Mouse (Mus musculus): ENCODE results near the gene Ffar4. TPM values are rescaled to one million over a fixed set of nuclear protein-coding genes. Genes with fewer than 3 reads are reported as not detected.

The Ffar4 gene
- polyA plus RNA-seq, 1 experiment from 2014 or later, result 3.3 TPM

GRCm38 (mm10) chr19:38077851-38078540, 18.9 kb upstream of the Ffar4 start:
- no peak for TF ChIP-seq CTCF (IDR thresholded peaks at IDR 0.05; ENCODE audit: low read depth)
- Histone ChIP-seq H3K36me3 (ENCODE audit: insufficient read depth) (peaks cover 18% of the 10 kb centered on the region), H3K4me1 (ENCODE audit: insufficient read depth) (no peaks in the 10 kb centered on the region), H3K4me3 (ENCODE audit: low read depth, low read length) (no peak overlapping the region), H3K27ac (ENCODE audit: low read depth) (no peak overlapping the region), H3K4me2 (no peak overlapping the region), H3K9me3 (ENCODE audit: low read depth, low read length) (no peaks in the 10 kb centered on the region), H3K27me3 (ENCODE audit: insufficient read depth, low read length) (no peaks in the 10 kb centered on the region), H3K9ac (no peak overlapping the region)
- ATAC-seq (ENCODE audit: insufficient read depth) (no peak), DNase-seq (no peak)
- whole genome bisulfite sequencing, result 61% methylated on average over 3 of the region's 3 CpGs

DNA sequence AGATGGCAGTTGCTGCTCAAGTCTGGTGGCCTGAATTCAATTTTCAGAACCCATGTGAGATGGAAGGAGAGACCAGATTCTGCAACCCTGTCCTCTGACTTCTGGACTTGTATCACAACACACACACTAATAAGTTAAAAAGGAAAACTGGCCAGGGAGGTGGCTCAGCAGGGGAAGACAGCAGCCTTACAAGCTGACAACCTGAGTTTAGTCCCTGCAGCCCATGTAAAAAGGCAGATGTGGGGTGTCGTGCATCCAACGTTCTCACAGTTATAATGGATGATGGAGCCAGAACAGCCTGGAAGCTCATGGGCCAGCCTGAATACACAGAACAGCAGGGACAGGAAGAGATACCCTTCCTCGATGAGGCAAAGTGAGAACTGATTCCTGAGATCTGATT, 15.5 kb upstream of the Ffar4 start:
- Histone ChIP-seq H3K9me3 (ENCODE audit: low read depth, low read length) (no peaks in the 10 kb centered on the region), H3K36me3 (ENCODE audit: insufficient read depth) (no peaks in the 10 kb centered on the region), H3K27ac (ENCODE audit: low read depth) (no peak overlapping the region), H3K4me2 (no peak overlapping the region), H3K27me3 (ENCODE audit: insufficient read depth, low read length) (no peaks in the 10 kb centered on the region), H3K4me1 (ENCODE audit: insufficient read depth) (no peaks in the 10 kb centered on the region), H3K9ac (no peak overlapping the region), H3K4me3 (ENCODE audit: low read depth, low read length) (no peak overlapping the region)
- TF ChIP-seq CTCF (IDR thresholded peaks at IDR 0.05; ENCODE audit: low read depth), result no peak
- 65% methylated on average over 3 of the region's 3 CpGs for WGBS
- ATAC-seq (ENCODE audit: insufficient read depth), result no peak
- DNase-seq, result no peak

- Histone ChIP-seq H3K4me3 (ENCODE audit: low read depth, low read length) (no peak overlapping the region), H3K27ac (ENCODE audit: low read depth) (no peak overlapping the region), H3K27me3 (ENCODE audit: insufficient read depth, low read length) (no peaks in the 10 kb centered on the region), H3K4me1 (ENCODE audit: insufficient read depth) (0 out of 2 replicates have a peak, but pooled peaks cover 3% of the 10 kb centered on the region), H3K36me3 (ENCODE audit: insufficient read depth) (no peaks in the 10 kb centered on the region), H3K9me3 (ENCODE audit: low read depth, low read length) (no peaks in the 10 kb centered on the region), H3K9ac (no peak overlapping the region), H3K4me2 (no peak overlapping the region)
- TF ChIP-seq CTCF (IDR thresholded peaks at IDR 0.05; ENCODE audit: low read depth), result no peak
- 39% methylated on average over 5 of the region's 5 CpGs for WGBS
- peak; percentile 6 for DNase-seq
- no peak for ATAC-seq (ENCODE audit: insufficient read depth)
Observed at GRCm38 (mm10) chr19:38082931-38083525, 13.8 kb upstream of the Ffar4 start.

GRCm38 (mm10) chr19:38085841-38086240, 11.0 kb upstream of the Ffar4 start:
- H3K36me3 ChIP-seq (ENCODE audit: insufficient read depth), result no peaks in the 10 kb centered on the region
- 0 out of 2 replicates have a peak, but pooled peaks cover 3% of the 10 kb centered on the region for H3K4me1 ChIP-seq (ENCODE audit: insufficient read depth)
- no peak overlapping the region for H3K27ac ChIP-seq (ENCODE audit: low read depth)
- H3K4me3 ChIP-seq (ENCODE audit: low read depth, low read length), result no peak overlapping the region
- no peak overlapping the region for H3K4me2 ChIP-seq
- H3K27me3 ChIP-seq (ENCODE audit: insufficient read depth, low read length), result no peaks in the 10 kb centered on the region
- no peaks in the 10 kb centered on the region for H3K9me3 ChIP-seq (ENCODE audit: low read depth, low read length)
- H3K9ac ChIP-seq, result no peak overlapping the region
- 81% methylated on average over 4 of the region's 4 CpGs for WGBS
- ATAC-seq (ENCODE audit: insufficient read depth), result no peak
- no peak for DNase-seq
- no peak for TF ChIP-seq CTCF (IDR thresholded peaks at IDR 0.05; ENCODE audit: low read depth)

DNA sequence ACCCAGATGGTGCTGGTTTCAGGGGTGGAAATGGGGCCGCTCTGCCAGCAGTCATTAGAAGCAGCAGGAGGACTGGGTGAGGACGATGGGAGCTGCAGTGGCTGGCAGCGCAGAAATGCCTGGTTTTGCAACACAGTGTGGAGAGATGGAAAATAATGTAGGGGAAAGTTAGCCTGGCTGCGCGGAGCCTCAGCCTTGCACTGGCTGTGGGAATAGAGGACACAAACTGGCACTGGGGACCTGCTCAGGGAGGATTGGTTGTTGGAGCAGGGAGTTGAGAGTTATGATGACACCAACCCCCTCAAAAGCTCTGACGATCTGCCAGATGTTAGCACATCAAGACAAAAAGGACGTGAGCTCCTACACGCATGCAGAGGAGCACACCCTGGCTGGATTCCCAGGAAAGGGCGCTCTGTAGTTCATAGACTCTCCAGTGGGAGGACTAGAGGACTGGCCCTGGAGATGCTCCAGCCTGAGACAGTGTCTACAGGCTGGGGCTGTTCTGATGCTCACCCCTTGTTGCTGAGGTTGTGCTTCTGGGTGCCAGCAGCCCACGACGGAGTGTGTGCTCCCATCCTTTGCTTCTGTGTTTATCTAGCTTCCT, 9.8 kb upstream of the Ffar4 start:
- DNase-seq (peak; percentile 89), ATAC-seq (ENCODE audit: insufficient read depth) (peak; percentile 88)
- no peak overlapping the region for H3K4me2 ChIP-seq
- no peak overlapping the region for H3K27ac ChIP-seq (ENCODE audit: low read depth)
- no peak overlapping the region for H3K9ac ChIP-seq
- 0 out of 2 replicates have a peak, but pooled peaks cover 3% of the 10 kb centered on the region for H3K4me1 ChIP-seq (ENCODE audit: insufficient read depth)
- H3K27me3 ChIP-seq (ENCODE audit: insufficient read depth, low read length), result no peaks in the 10 kb centered on the region
- TF ChIP-seq CTCF (IDR thresholded peaks at IDR 0.05; ENCODE audit: low read depth), result peak; percentile 76
- WGBS, result 46% methylated on average over 11 of the region's 11 CpGs
- H3K4me3 ChIP-seq (ENCODE audit: low read depth, low read length), result no peak overlapping the region
- H3K36me3 ChIP-seq (ENCODE audit: insufficient read depth), result no peaks in the 10 kb centered on the region
- H3K9me3 ChIP-seq (ENCODE audit: low read depth, low read length), result no peaks in the 10 kb centered on the region

DNA sequence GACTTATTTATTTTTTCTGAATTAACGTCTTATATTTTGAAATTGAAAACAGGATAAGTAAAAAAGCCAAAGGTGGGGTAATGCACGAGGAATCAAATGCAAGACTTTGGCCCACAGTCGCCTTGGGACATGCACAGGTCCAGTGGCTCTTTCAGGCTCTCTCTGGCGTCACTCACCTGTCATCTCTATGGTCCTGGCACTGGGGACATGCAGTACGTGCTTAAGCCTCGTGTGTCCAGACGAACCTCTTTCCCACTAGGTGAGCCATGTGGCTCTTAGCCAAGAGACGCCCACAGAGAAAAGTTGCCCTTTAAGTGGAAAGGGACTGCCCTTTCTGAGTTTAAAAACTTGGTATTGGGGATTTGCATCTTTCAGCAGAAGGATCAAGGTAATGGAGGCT, 7.5 kb upstream of the Ffar4 start:
- no peaks in the 10 kb centered on the region for H3K9me3 ChIP-seq (ENCODE audit: low read depth, low read length)
- DNase-seq (no peak), ATAC-seq (ENCODE audit: insufficient read depth) (no peak)
- H3K27me3 ChIP-seq (ENCODE audit: insufficient read depth, low read length), result no peaks in the 10 kb centered on the region
- no peaks in the 10 kb centered on the region for H3K36me3 ChIP-seq (ENCODE audit: insufficient read depth)
- H3K4me3 ChIP-seq (ENCODE audit: low read depth, low read length), result no peak overlapping the region
- no peak overlapping the region for H3K4me2 ChIP-seq
- no peak for TF ChIP-seq CTCF (IDR thresholded peaks at IDR 0.05; ENCODE audit: low read depth)
- H3K27ac ChIP-seq (ENCODE audit: low read depth), result no peak overlapping the region
- H3K4me1 ChIP-seq (ENCODE audit: insufficient read depth), result 0 out of 2 replicates have a peak, but pooled peaks cover 3% of the 10 kb centered on the region
- 68% methylated on average over 8 of the region's 8 CpGs for WGBS
- H3K9ac ChIP-seq, result no peak overlapping the region

DNA sequence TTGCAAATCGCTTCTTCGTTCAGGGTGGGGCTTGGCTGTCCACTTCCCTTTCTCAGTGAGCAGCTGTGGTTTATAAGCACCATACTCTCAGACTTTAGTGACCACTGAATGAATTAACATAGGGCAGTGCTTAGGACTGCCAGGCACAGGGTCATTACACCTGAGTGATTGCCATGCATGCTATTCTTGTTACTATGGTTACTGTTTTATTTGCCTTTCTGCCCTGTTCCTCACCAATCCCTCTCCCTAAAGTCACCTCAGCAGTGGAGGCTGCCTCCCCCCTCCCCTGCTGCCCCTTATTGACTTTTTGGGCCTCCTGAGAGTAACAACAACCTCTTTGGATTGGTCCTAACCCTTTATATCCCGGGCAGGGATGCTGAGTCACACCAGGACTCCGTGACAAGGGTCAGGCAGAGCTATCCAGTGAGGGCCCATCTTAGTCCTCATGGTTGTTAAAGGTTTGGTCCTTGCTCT, 5.3 kb upstream of the Ffar4 start:
- H3K4me2 ChIP-seq, result no peak overlapping the region
- no peak for TF ChIP-seq CTCF (IDR thresholded peaks at IDR 0.05; ENCODE audit: low read depth)
- no peaks in the 10 kb centered on the region for H3K36me3 ChIP-seq (ENCODE audit: insufficient read depth)
- WGBS, result 42% methylated on average over 4 of the region's 4 CpGs
- no peaks in the 10 kb centered on the region for H3K9me3 ChIP-seq (ENCODE audit: low read depth, low read length)
- H3K4me1 ChIP-seq (ENCODE audit: insufficient read depth), result 0 out of 2 replicates have a peak, but pooled peaks cover 3% of the 10 kb centered on the region
- no peak overlapping the region for H3K9ac ChIP-seq
- no peak overlapping the region for H3K27ac ChIP-seq (ENCODE audit: low read depth)
- DNase-seq, result no peak
- H3K27me3 ChIP-seq (ENCODE audit: insufficient read depth, low read length), result peaks cover 10% of the 10 kb centered on the region
- no peak overlapping the region for H3K4me3 ChIP-seq (ENCODE audit: low read depth, low read length)
- peak; percentile 53; the same call in 1 of the 2 replicates for ATAC-seq (ENCODE audit: insufficient read depth)
